Mouse (Mus musculus): ENCODE data around the gene Dstyk. TPM values are rescaled to one million over a fixed set of nuclear protein-coding genes. Genes with fewer than 3 reads are reported as not detected.
A peak's percentile ranks its signal among the peaks of the same experiment; 100 is the strongest.

Gene Dstyk
- polyA plus RNA-seq, 1 experiment from 2014 or later = 16.6 TPM

- Histone ChIP-seq H3K9me3 (ENCODE audit: control insufficient read depth, low read length) (peaks cover 2% of the 10 kb centered on the region; the same call in 1 of the 2 replicates), H3K4me1 (replicated peaks; ENCODE audit: control insufficient read depth, insufficient read depth, low read length) (no peaks in the 10 kb centered on the region), H3K9ac (ENCODE audit: low read length) (no peak overlapping the region), H3K27ac (ENCODE audit: low read length) (no peak overlapping the region), H3K36me3 (ENCODE audit: control insufficient read depth, insufficient read depth, low read length) (no peaks in the 10 kb centered on the region), H3K4me2 (ENCODE audit: low read depth, low read length) (no peak overlapping the region), H3K27me3 (ENCODE audit: control insufficient read depth, insufficient read depth, low read depth, low read length) (no peaks in the 10 kb centered on the region), H3K4me3 (ENCODE audit: low read length) (no peak overlapping the region)
- WGBS = 45% methylated on average over 1 of the region's 1 CpGs
- ATAC-seq (ENCODE audit: low read depth) = no peak
These were observed 16.8 kb upstream of the Dstyk start for GRCm38 (mm10) chr1:132400538-132400937.

GRCm38 (mm10) chr1:132401843-132402242 is 15.5 kb upstream of the Dstyk start:
- H3K9me3 ChIP-seq (ENCODE audit: control insufficient read depth, low read length) = peaks cover 2% of the 10 kb centered on the region; the same call in 1 of the 2 replicates
- no peak overlapping the region for H3K4me3 ChIP-seq (ENCODE audit: low read length)
- no peak overlapping the region for H3K9ac ChIP-seq (ENCODE audit: low read length)
- no peak overlapping the region for H3K27ac ChIP-seq (ENCODE audit: low read length)
- no peaks in the 10 kb centered on the region for H3K36me3 ChIP-seq (ENCODE audit: control insufficient read depth, insufficient read depth, low read length)
- ATAC-seq (ENCODE audit: low read depth) = no peak
- H3K4me2 ChIP-seq (ENCODE audit: low read depth, low read length) = no peak overlapping the region
- 94% methylated on average over 1 of the region's 1 CpGs for WGBS
- H3K27me3 ChIP-seq (ENCODE audit: control insufficient read depth, insufficient read depth, low read depth, low read length) = no peaks in the 10 kb centered on the region
- no peaks in the 10 kb centered on the region for H3K4me1 ChIP-seq (replicated peaks; ENCODE audit: control insufficient read depth, insufficient read depth, low read length)

GRCm38 (mm10) chr1:132410657-132411056 is 6.7 kb upstream of the Dstyk start:
- Histone ChIP-seq H3K9ac (ENCODE audit: low read length) (no peak overlapping the region), H3K4me3 (ENCODE audit: low read length) (no peak overlapping the region), H3K4me2 (ENCODE audit: low read depth, low read length) (no peak overlapping the region), H3K4me1 (replicated peaks; ENCODE audit: control insufficient read depth, insufficient read depth, low read length) (no peaks in the 10 kb centered on the region), H3K27me3 (ENCODE audit: control insufficient read depth, insufficient read depth, low read depth, low read length) (no peaks in the 10 kb centered on the region), H3K27ac (ENCODE audit: low read length) (no peak overlapping the region), H3K36me3 (ENCODE audit: control insufficient read depth, insufficient read depth, low read length) (no peaks in the 10 kb centered on the region), H3K9me3 (ENCODE audit: control insufficient read depth, low read length) (no peaks in the 10 kb centered on the region)
- WGBS = 70% methylated on average over 3 of the region's 3 CpGs
- no peak for ATAC-seq (ENCODE audit: low read depth)

- Histone ChIP-seq H3K27ac (ENCODE audit: low read length) (no peak overlapping the region), H3K9ac (ENCODE audit: low read length) (no peak overlapping the region), H3K27me3 (ENCODE audit: control insufficient read depth, insufficient read depth, low read depth, low read length) (no peaks in the 10 kb centered on the region), H3K4me3 (ENCODE audit: low read length) (no peak overlapping the region), H3K4me2 (ENCODE audit: low read depth, low read length) (peak overlapping the region; percentile 75), H3K4me1 (replicated peaks; ENCODE audit: control insufficient read depth, insufficient read depth, low read length) (peaks cover 11% of the 10 kb centered on the region; the same call in 1 of the 2 replicates), H3K9me3 (ENCODE audit: control insufficient read depth, low read length) (no peaks in the 10 kb centered on the region), H3K36me3 (ENCODE audit: control insufficient read depth, insufficient read depth, low read length) (no peaks in the 10 kb centered on the region)
- no peak for ATAC-seq (ENCODE audit: low read depth)
- 61% methylated on average over 8 of the region's 8 CpGs for WGBS
These were observed 962 bp upstream of the Dstyk start for GRCm38 (mm10) chr1:132416244-132416942.

GRCm38 (mm10) chr1:132416943-132417290 is 438 bp upstream of the Dstyk start:
- Histone ChIP-seq H3K27me3 (ENCODE audit: control insufficient read depth, insufficient read depth, low read depth, low read length) (no peaks in the 10 kb centered on the region), H3K36me3 (ENCODE audit: control insufficient read depth, insufficient read depth, low read length) (no peaks in the 10 kb centered on the region), H3K27ac (ENCODE audit: low read length) (peak overlapping the region; percentile 96), H3K4me2 (ENCODE audit: low read depth, low read length) (peak overlapping the region; percentile 75), H3K4me1 (replicated peaks; ENCODE audit: control insufficient read depth, insufficient read depth, low read length) (peaks cover 11% of the 10 kb centered on the region; the same call in 1 of the 2 replicates), H3K9ac (ENCODE audit: low read length) (peak overlapping the region; percentile 96; the same call in 1 of the 2 replicates), H3K4me3 (ENCODE audit: low read length) (peak overlapping the region; percentile 88), H3K9me3 (ENCODE audit: control insufficient read depth, low read length) (no peaks in the 10 kb centered on the region)
- ATAC-seq (ENCODE audit: low read depth) = no peak
- 12% methylated on average over 6 of the region's 6 CpGs for WGBS

GRCm38 (mm10) chr1:132420206-132420605 is 2.9 kb downstream of the Dstyk start:
- no peak overlapping the region for H3K4me2 ChIP-seq (ENCODE audit: low read depth, low read length)

GRCm38 (mm10) chr1:132420662-132421061 is 3.3 kb downstream of the Dstyk start:
- 87% methylated on average over 7 of the region's 7 CpGs for WGBS
- H3K27me3 ChIP-seq (ENCODE audit: control insufficient read depth, insufficient read depth, low read depth, low read length) = no peaks in the 10 kb centered on the region
- H3K9ac ChIP-seq (ENCODE audit: low read length) = no peak overlapping the region
- H3K9me3 ChIP-seq (ENCODE audit: control insufficient read depth, low read length) = no peaks in the 10 kb centered on the region
- no peak for ATAC-seq (ENCODE audit: low read depth)
- no peak overlapping the region for H3K4me3 ChIP-seq (ENCODE audit: low read length)
- no peak overlapping the region for H3K4me2 ChIP-seq (ENCODE audit: low read depth, low read length)
- peaks cover 4% of the 10 kb centered on the region for H3K36me3 ChIP-seq (ENCODE audit: control insufficient read depth, insufficient read depth, low read length)
- peaks cover 11% of the 10 kb centered on the region; the same call in 1 of the 2 replicates for H3K4me1 ChIP-seq (replicated peaks; ENCODE audit: control insufficient read depth, insufficient read depth, low read length)
- H3K27ac ChIP-seq (ENCODE audit: low read length) = no peak overlapping the region

More at GRCm38 (mm10) chr1:132420206-132420605, 2.9 kb downstream of the Dstyk start:
- Histone ChIP-seq H3K36me3 (ENCODE audit: control insufficient read depth, insufficient read depth, low read length) (peaks cover 4% of the 10 kb centered on the region), H3K9me3 (ENCODE audit: control insufficient read depth, low read length) (no peaks in the 10 kb centered on the region), H3K4me3 (ENCODE audit: low read length) (no peak overlapping the region), H3K4me1 (replicated peaks; ENCODE audit: control insufficient read depth, insufficient read depth, low read length) (peaks cover 11% of the 10 kb centered on the region; the same call in 1 of the 2 replicates), H3K27me3 (ENCODE audit: control insufficient read depth, insufficient read depth, low read depth, low read length) (no peaks in the 10 kb centered on the region), H3K27ac (ENCODE audit: low read length) (no peak overlapping the region), H3K9ac (ENCODE audit: low read length) (no peak overlapping the region)
- no peak for ATAC-seq (ENCODE audit: low read depth)
- 64% methylated on average over 2 of the region's 2 CpGs for WGBS

GRCm38 (mm10) chr1:132422912-132423696 is 5.7 kb downstream of the Dstyk start:
- peaks cover 11% of the 10 kb centered on the region; the same call in 1 of the 2 replicates for H3K4me1 ChIP-seq (replicated peaks; ENCODE audit: control insufficient read depth, insufficient read depth, low read length)
- no peak overlapping the region for H3K4me2 ChIP-seq (ENCODE audit: low read depth, low read length)
- H3K9ac ChIP-seq (ENCODE audit: low read length) = no peak overlapping the region
- WGBS = 87% methylated on average over 5 of the region's 5 CpGs
- no peak overlapping the region for H3K27ac ChIP-seq (ENCODE audit: low read length)
- H3K27me3 ChIP-seq (ENCODE audit: control insufficient read depth, insufficient read depth, low read depth, low read length) = no peaks in the 10 kb centered on the region
- no peak for ATAC-seq (ENCODE audit: low read depth)
- H3K36me3 ChIP-seq (ENCODE audit: control insufficient read depth, insufficient read depth, low read length) = peaks cover 4% of the 10 kb centered on the region
- no peak overlapping the region for H3K4me3 ChIP-seq (ENCODE audit: low read length)
- H3K9me3 ChIP-seq (ENCODE audit: control insufficient read depth, low read length) = no peaks in the 10 kb centered on the region

GRCm38 (mm10) chr1:132425600-132425999 is 8.2 kb downstream of the Dstyk start:
- H3K9me3 ChIP-seq (ENCODE audit: control insufficient read depth, low read length) = no peaks in the 10 kb centered on the region
- H3K27me3 ChIP-seq (ENCODE audit: control insufficient read depth, insufficient read depth, low read depth, low read length) = no peaks in the 10 kb centered on the region
- no peak overlapping the region for H3K9ac ChIP-seq (ENCODE audit: low read length)
- H3K27ac ChIP-seq (ENCODE audit: low read length) = no peak overlapping the region
- H3K36me3 ChIP-seq (ENCODE audit: control insufficient read depth, insufficient read depth, low read length) = peaks cover 4% of the 10 kb centered on the region
- no peak for ATAC-seq (ENCODE audit: low read depth)
- no peaks in the 10 kb centered on the region for H3K4me1 ChIP-seq (replicated peaks; ENCODE audit: control insufficient read depth, insufficient read depth, low read length)
- H3K4me2 ChIP-seq (ENCODE audit: low read depth, low read length) = no peak overlapping the region
- no peak overlapping the region for H3K4me3 ChIP-seq (ENCODE audit: low read length)
